Mouse (Mus musculus): ENCODE measurements around the gene Inha.

Gene Inha

GRCm38 (mm10) chr1:75507006-75507405, at the start of gene Inha:
Inha (plus strand) TSS chr1:75507077.
- peak in 1 of 2 experiments; percentile 4 for DNase-seq (ENCODE audit: low spot score in 2 of 2)

- no peak for DNase-seq (ENCODE audit: low spot score in 2 of 2)
Measured at GRCm38 (mm10) chr1:75457710-75458024, 49.2 kb upstream of the Inha start.

- peak; percentile 33 to 40 for DNase-seq (ENCODE audit: low spot score in 2 of 2)
Measured at GRCm38 (mm10) chr1:75458025-75458788, 48.7 kb upstream of the Inha start.

- DNase-seq (ENCODE audit: low spot score in 2 of 2), result no peak
Measured at GRCm38 (mm10) chr1:75458789-75459684, 47.8 kb upstream of the Inha start.

DNA sequence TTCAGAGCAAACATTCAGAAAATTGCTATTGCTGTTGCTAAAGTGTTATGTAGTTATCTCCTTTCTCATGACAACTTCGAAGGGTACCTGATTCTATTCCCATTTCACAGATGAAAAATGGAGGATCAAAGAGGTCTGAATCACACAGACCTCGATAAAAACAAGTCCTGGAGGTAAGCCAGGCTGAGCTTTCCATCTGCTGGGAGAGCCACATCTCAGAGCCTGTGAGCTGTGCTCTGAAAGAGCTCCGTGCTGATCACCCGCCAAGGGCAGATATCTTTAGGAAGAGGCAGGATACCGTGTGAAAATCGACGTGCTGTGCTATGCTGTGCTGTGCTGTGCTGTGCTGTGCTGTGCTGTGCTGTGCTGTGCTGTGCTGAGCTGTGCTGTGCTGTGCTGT, 46.6 kb upstream of the Inha start:
- no peak for DNase-seq (ENCODE audit: low spot score in 2 of 2)

GRCm38 (mm10) chr1:75462636-75463035, 44.2 kb upstream of the Inha start:
- no peak for DNase-seq (ENCODE audit: low spot score in 2 of 2)

DNA sequence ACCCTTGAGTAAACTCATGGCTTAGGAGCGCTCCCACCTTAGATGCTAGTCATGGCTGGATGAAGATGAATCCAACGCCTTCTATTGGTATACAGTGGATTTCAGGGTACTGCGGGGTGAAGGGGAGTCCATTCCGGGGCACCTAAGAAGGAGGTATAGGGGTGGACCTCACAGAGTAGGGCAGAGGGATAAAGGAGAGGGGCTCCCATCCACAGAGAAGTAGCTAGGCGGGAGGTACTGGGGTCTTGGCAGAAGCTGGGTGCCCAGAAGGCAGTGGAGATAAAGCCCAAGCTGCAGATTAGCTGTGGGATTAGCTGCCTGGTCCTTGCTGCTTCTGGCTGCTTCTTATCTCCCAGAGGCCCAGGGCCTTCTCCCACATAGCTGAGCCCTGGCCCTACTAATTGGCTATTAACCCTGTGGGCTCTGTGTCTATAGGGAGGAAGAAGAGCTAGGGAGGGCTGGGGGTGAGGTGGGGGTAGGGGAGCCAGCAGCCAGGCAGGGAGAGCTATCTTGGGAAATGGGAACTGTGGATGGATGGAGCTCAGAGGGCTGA, 43.1 kb upstream of the Inha start:
- no peak for DNase-seq (ENCODE audit: low spot score in 2 of 2)

- DNase-seq (ENCODE audit: low spot score in 2 of 2), result peak; percentile 70 to 80
Measured at GRCm38 (mm10) chr1:75467215-75467927, 39.5 kb upstream of the Inha start.

DNA sequence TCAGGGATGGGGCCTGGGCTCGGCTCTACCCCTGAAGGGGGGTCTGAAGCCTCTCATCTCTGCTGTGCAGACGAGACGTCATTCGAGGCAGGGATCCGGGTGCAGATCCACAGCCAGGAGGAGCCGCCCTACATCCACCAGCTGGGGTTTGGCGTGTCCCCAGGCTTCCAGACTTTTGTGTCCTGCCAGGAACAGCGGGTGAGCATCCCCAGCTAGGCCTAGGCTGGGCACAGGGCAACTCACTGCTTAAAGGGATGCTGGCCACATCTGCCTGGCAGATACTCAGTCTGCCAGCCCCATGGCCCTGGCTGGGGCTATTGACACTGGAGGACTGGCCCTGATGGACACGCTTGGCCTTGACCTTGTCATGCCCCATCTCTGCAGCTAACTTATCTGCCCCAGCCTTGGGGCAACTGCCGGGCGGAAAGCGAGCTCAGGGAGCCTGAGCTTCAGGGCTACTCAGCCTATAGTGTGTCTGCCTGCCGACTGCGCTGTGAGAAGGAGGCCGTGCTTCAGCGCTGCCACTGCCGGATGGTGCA, 37.5 kb upstream of the Inha start:
- no peak for DNase-seq (ENCODE audit: low spot score in 2 of 2)

DNA sequence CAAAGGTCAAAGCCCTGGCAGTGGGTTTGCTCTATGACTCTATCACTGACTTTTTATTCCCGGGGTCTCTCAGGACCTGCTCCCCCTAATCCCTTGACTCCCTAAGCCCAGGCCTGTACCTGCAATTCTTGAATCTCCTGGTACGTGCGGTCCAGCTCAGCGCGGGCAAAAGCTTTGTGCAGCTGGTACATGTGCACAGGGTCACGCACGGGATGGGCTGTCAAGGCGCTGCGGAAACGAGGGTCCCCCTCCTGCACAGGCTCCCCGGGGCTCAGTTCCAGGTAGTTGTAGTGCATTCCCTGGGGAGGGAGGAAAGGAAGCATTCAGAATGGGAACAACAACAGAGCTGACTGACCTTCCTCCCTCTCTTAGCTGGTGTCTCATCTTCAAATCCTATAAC, 30.4 kb upstream of the Inha start:
- no peak for DNase-seq (ENCODE audit: low spot score in 2 of 2)

DNA sequence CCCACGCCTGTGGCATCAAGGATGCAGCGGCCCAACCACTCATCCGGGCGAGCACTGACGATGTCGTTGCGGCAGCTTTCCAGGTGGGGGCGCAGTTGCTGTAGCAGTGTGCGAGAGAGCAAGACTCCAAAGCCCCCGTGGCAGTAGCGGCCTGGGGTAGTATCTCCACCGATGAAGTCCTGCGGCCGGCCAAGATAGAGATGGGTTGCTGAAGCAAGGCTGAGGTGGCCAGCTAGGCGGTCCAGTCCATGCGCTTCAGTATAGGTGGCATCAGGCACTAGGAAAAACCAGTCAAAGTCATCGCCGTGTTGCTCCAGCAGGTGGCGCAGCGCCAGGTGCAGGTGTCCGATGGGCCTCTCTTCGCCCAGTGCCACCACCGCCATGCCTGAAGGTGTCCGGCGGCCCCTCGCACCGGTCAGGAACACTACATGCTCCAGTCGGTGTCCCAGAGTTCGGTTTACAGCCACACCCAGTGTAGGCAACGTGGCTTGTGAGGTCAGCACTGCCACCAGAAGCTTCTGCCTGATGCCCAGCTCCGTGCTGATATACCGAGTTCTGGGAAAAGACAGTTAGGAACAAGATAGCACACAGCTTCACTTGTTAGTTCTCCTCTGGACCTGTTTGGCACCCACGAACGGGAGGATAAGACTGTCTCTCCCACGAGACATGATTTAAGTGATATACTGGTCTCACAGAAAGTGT, 29.5 kb upstream of the Inha start:
- peak; percentile 79 to 80 for DNase-seq (ENCODE audit: low spot score in 2 of 2)

DNA sequence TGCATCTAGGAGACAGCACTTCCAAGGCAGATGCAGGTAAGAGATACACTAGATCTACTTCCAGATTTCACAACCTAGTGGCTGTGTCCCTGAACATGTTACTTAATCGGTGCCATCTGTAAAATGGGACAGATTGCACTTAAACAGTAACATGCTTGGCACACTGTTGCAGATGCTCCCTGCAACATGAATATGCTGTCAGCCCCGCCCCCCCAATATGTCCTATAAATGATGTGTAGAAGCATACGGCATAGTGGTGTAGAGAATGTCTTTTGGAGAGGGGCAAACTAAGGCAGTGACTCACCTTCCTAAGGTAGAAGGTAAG, 28.9 kb upstream of the Inha start:
- DNase-seq (ENCODE audit: low spot score in 2 of 2), result no peak

- DNase-seq (ENCODE audit: low spot score in 2 of 2), result no peak
Measured at GRCm38 (mm10) chr1:75478497-75478896, 28.4 kb upstream of the Inha start.

GRCm38 (mm10) chr1:75478916-75479634, 27.8 kb upstream of the Inha start, which contains the start of the genes Chpf and Tmem198:
Chpf (minus strand) TSS chr1:75479307.
Tmem198 (plus strand) TSS chr1:75479532.
- DNase-seq (ENCODE audit: low spot score in 2 of 2), result peak; percentile 88 to 94

DNA sequence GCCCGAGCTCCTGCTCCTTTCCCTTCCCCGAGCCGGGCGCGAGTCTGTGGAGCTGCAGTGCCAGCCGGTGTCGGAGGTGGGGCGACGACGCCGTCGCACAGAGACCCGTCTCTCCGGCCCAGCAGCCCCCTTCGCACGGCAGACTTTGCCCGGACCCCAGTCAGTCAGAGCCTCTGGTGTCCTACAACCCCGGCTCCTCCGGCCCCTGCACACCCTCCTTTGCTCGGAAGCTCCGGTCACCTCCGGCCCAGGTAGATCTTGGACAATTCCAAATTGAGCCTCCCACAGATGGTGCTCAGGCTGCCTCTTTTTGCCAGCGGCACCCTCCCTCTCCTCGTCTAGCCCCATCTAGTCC, 27.3 kb upstream of the Inha start:
- no peak for DNase-seq (ENCODE audit: low spot score in 2 of 2)

DNA sequence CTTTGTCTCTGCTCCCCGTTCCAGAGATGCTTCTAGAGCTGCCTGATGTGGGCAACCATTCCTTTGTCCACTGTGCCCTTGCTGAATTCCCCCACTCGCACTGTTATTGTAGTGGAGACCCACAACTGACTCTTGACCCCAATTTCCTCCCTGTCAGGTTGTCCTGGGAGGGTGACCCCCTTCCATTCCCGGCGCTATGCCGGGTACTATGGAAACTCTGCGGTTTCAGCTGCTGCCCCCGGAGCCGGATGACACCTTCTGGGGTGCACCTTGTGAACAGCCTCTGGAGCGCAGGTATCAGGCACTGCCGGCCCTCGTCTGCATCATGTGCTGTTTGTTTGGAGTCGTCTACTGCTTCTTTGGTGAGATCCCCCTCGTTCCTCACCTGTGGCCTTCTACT, 26.8 kb upstream of the Inha start:
- DNase-seq (ENCODE audit: low spot score in 2 of 2), result no peak

DNA sequence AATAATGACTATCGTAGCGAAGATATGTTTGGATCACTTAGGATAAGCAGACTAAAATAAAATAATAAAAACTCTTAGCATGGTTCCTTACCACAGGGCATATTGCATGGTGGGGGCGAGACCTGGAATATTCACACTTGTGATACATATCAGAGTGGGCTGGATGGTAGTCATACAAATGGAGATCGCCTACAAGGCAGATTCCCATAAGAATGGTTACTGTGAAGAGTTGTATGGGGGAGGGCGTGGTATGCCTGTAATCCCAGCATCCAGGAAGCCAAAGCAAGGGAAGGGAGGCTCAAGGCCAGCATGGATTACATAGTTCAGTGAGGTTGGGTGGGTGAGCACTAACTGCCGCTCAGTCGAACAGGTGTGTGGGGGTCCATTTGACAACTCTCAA, 26.1 kb upstream of the Inha start:
- no peak for DNase-seq (ENCODE audit: low spot score in 2 of 2)

- no peak for DNase-seq (ENCODE audit: low spot score in 2 of 2)
Measured at GRCm38 (mm10) chr1:75486561-75486960, 20.3 kb upstream of the Inha start.

GRCm38 (mm10) chr1:75487040-75487404, 19.9 kb upstream of the Inha start:
- no peak for DNase-seq (ENCODE audit: low spot score in 2 of 2)

DNA sequence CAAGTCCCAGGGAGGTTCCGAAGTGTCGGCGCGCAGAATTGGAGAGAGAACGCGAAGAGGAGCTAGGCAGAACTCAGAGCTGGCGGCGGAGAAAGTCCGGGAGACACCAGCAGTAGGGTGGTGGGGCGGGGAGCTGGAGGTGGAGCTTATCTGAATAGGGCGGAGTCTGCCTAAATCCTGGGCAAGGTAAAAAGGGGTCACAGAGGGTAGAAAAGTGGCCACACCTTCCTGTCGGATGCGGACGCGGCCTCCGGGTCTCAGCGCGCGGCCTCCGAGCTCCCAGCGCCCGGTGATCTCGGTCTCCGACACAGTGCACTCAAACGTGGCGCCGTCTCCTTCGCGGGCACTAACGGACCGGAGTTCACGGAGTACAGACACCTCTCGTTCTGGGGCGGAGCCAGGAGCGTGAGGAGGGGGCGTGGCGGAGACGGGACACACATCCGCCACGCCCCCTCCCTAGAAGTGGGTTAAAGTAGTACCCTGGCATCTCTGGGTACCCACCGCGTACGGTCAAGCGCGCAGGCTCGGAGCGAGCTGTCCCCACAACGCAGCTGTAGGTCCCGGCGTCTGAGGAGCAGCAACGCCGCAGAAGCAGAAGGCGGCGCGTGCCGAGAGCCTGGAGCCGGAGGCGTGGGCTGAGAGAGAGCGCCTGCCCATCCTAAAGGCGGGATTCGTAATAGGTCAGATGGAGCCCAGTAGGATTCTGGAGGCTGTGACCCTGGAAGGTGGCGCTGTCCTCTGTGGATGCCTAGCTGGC, 19.3 kb upstream of the Inha start:
- peak; percentile 42 to 74 for DNase-seq (ENCODE audit: low spot score in 2 of 2)
